Mouse (Mus musculus): ENCODE data around the gene Uchl5. TPM values are rescaled to one million over a fixed set of nuclear protein-coding genes. Genes with fewer than 3 reads are reported as not detected.
A peak's percentile ranks its signal among the peaks of the same experiment; 100 is the strongest.

Uchl5 gene
- polyA plus RNA-seq, 1 experiment from 2014 or later, result 63.0 TPM

DNA sequence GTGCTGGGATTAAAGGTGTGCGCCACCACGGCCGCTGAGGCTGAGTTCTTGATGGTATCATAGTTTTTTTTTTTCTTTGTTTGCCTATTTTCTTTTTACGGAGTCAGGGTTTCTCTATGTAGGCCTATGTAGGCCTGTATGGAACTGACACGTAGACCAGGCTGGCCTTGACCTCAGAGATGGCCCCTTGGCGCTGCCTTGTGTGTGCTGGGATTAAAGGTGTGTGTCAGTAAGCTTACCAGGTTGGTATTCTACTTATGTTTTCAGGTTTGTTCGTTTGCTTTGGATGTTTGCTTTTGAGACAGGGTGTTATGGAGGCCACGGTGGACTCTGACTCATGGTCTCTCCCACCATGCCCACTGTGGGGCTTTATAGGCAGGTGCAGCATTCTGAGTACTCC is 14.9 kb upstream of the Uchl5 start:
- Histone ChIP-seq H3K36me3 (replicated peaks) (peaks cover 54% of the 10 kb centered on the region), H3K4me3 (no peak overlapping the region), H3K9ac (no peak overlapping the region), H3K4me1 (no peaks in the 10 kb centered on the region), H3K27ac (no peak overlapping the region), H3K9me3 (no peaks in the 10 kb centered on the region), H3K27me3 (replicated peaks) (no peaks in the 10 kb centered on the region), H3K4me2 (no peak overlapping the region)
- no peak for ATAC-seq (replicated peaks)
- 94% methylated on average over 8 of the region's 8 CpGs for WGBS

- H3K27me3 ChIP-seq (replicated peaks), result no peaks in the 10 kb centered on the region
- H3K27ac ChIP-seq, result no peak overlapping the region
- no peak overlapping the region for H3K9ac ChIP-seq
- H3K36me3 ChIP-seq (replicated peaks), result peaks cover 43% of the 10 kb centered on the region
- no peak overlapping the region for H3K4me3 ChIP-seq
- no peak overlapping the region for H3K4me2 ChIP-seq
- WGBS, result 64% methylated on average over 1 of the region's 1 CpGs
- no peaks in the 10 kb centered on the region for H3K9me3 ChIP-seq
- H3K4me1 ChIP-seq, result no peaks in the 10 kb centered on the region
- ATAC-seq (replicated peaks), result no peak
Observed at GRCm38 (mm10) chr1:143764443-143764842, 12.6 kb upstream of the Uchl5 start.

DNA sequence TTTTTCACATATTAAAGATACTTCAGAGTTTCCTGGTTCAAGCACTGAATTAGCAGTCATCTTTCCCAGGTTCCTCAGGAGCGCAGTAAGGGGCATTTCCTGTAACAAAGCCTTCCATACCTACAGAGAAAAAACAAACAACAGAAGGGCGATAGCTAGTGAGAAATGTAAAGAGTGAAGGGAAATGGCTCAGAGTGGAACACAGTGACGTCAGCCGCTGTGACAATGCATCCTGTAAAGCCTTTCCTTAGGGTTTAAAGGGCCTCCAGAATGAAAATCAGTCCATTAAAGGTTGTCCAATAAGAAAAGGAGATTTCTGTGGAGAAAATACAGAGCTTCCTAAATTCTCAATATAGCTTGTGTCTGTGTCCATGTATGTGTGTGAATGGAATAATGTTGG is 11.3 kb upstream of the Uchl5 start:
- Histone ChIP-seq H3K27me3 (replicated peaks) (no peaks in the 10 kb centered on the region), H3K9ac (no peak overlapping the region), H3K27ac (no peak overlapping the region), H3K36me3 (replicated peaks) (peaks cover 32% of the 10 kb centered on the region), H3K9me3 (no peaks in the 10 kb centered on the region), H3K4me2 (no peak overlapping the region), H3K4me3 (no peak overlapping the region), H3K4me1 (peaks cover 5% of the 10 kb centered on the region; the same call in 1 of the 2 replicates)
- ATAC-seq (replicated peaks), result no peak
- WGBS, result 88% methylated on average over 4 of the region's 4 CpGs

DNA sequence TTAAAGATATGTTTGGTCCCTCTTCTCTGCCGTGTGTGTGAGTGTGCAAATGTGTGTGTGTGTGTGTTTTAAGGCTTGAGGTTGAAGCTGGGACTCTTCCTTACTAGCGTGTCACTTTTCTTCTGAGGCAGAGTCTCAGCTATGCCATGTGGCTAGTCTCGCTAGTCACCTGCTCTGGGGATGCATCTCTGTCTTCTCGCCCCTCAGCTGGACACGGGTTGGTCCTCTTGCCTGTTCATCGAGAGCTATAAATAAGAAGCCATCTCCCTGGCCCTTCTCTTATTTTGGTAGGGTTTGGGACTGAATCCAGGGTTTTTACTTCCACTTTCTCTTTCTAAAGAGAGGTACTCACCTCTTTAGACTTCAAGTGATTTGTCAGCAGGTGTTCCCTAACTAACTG is 10.8 kb upstream of the Uchl5 start:
- no peak for ATAC-seq (replicated peaks)
- Histone ChIP-seq H3K9ac (no peak overlapping the region), H3K36me3 (replicated peaks) (peaks cover 27% of the 10 kb centered on the region), H3K4me2 (no peak overlapping the region), H3K4me1 (peaks cover 5% of the 10 kb centered on the region; the same call in 1 of the 2 replicates), H3K4me3 (no peak overlapping the region), H3K27ac (no peak overlapping the region), H3K27me3 (replicated peaks) (no peaks in the 10 kb centered on the region), H3K9me3 (no peaks in the 10 kb centered on the region)
- WGBS, result 86% methylated on average over 6 of the region's 6 CpGs

- Histone ChIP-seq H3K27ac (no peak overlapping the region), H3K27me3 (replicated peaks) (no peaks in the 10 kb centered on the region), H3K4me2 (no peak overlapping the region), H3K36me3 (replicated peaks) (peaks cover 11% of the 10 kb centered on the region; the same call in 1 of the 2 replicates), H3K9me3 (no peaks in the 10 kb centered on the region), H3K9ac (no peak overlapping the region), H3K4me1 (peaks cover 26% of the 10 kb centered on the region), H3K4me3 (no peak overlapping the region)
- no peak for ATAC-seq (replicated peaks)
- WGBS, result 50% methylated on average over 20 of the region's 20 CpGs
Observed at GRCm38 (mm10) chr1:143770444-143771109, 6.5 kb upstream of the Uchl5 start.

DNA sequence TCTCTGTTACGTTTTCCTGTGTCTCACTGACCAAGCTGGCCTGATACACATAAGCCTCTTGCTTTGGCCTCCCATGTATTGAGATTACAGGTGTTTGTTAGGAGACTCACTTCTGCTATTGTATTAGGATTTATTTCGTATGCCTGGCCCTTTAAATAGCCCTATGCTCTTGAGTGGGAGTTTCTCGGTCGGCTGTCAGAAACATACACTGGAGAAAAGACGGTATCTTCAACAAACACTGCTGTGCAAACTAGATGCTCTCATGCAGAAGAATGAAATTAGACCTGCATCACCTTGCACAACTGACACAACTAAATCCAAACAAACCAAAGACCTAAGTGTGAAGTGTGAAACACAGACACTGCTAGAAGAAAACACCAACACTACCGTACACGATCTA is 4.0 kb upstream of the Uchl5 start:
- Histone ChIP-seq H3K4me3 (no peak overlapping the region), H3K27me3 (replicated peaks) (no peaks in the 10 kb centered on the region), H3K4me2 (no peak overlapping the region), H3K9me3 (no peaks in the 10 kb centered on the region), H3K9ac (no peak overlapping the region), H3K27ac (no peak overlapping the region), H3K4me1 (peaks cover 34% of the 10 kb centered on the region), H3K36me3 (replicated peaks) (no peaks in the 10 kb centered on the region)
- WGBS, result 81% methylated on average over 7 of the region's 7 CpGs
- no peak for ATAC-seq (replicated peaks)

DNA sequence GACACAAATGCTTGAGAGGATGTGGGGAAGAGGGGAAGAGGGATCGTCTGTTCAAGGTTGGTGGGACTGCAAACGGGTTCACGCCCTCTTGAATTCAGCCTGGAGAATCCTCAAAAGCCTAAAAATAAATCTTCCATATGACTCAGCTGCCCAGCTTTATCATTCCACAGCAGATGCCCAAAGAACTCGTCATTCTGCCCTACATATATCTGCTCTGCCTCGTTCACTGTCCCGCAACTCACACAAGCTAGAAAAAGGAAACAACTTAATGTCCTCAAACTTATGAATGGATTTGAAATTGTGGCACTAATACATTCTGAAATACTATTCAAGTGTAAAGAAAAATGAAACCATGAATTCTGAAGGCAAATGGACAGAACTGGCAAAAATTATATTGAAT is 3.2 kb upstream of the Uchl5 start:
- no peak overlapping the region for H3K4me2 ChIP-seq
- H3K27ac ChIP-seq, result no peak overlapping the region
- 82% methylated on average over 6 of the region's 6 CpGs for WGBS
- H3K9me3 ChIP-seq, result no peaks in the 10 kb centered on the region
- ATAC-seq (replicated peaks), result no peak
- no peak overlapping the region for H3K9ac ChIP-seq
- no peaks in the 10 kb centered on the region for H3K36me3 ChIP-seq (replicated peaks)
- H3K27me3 ChIP-seq (replicated peaks), result no peaks in the 10 kb centered on the region
- H3K4me3 ChIP-seq, result no peak overlapping the region
- peaks cover 42% of the 10 kb centered on the region for H3K4me1 ChIP-seq

GRCm38 (mm10) chr1:143777558-143778218 is 616 bp downstream of the Uchl5 start:
- ATAC-seq (replicated peaks), result peak; percentile 72
- peak overlapping the region; percentile 87 for H3K9ac ChIP-seq
- H3K4me3 ChIP-seq, result peak overlapping the region; percentile 67
- H3K27ac ChIP-seq, result peak overlapping the region; percentile 88
- H3K27me3 ChIP-seq (replicated peaks), result no peaks in the 10 kb centered on the region
- H3K4me2 ChIP-seq, result peak overlapping the region; percentile 88
- H3K9me3 ChIP-seq, result no peaks in the 10 kb centered on the region
- WGBS, result under 1% methylated on average over 39 of the region's 39 CpGs
- H3K36me3 ChIP-seq (replicated peaks), result 0 out of 2 replicates have a peak, but pooled peaks cover 3% of the 10 kb centered on the region
- peaks cover 41% of the 10 kb centered on the region for H3K4me1 ChIP-seq

DNA sequence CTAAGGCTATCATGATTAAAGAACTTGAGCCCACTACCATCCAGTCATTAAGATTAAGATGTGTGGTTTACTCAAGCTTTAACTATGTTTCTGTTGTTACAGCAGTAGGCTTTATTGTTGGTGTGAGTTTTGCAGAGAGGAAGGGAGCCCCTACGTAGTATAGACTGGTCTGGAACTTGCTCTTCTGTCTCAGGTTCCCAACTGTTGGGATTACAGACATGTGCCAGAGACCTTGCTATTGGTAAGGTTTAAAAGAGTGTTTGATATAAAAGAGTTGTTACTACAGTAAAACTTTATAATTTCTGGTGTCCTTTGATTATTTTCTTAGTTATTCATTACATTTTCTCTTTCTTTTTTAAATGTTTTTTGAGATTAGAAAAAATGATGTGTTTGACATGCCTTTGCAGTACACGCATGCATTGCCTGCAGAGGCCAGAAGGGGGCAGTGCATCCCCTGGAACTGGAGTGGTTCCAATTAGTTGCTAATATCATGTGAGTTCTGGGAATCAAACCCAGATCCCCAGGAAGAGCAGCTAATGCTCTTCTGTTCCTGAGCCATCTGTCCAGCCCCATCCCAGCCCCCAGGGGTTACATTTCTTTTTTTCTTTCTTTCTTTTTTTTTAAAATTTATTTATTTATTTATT is 11.6 kb downstream of the Uchl5 start:
- Histone ChIP-seq H3K9me3 (no peaks in the 10 kb centered on the region), H3K27me3 (replicated peaks) (no peaks in the 10 kb centered on the region)
- 70% methylated on average over 2 of the region's 2 CpGs for WGBS

GRCm38 (mm10) chr1:143803537-143803936 is 26.5 kb downstream of the Uchl5 start:
- Histone ChIP-seq H3K27ac (no peak overlapping the region), H3K27me3 (replicated peaks) (no peaks in the 10 kb centered on the region), H3K4me3 (no peak overlapping the region), H3K4me1 (no peaks in the 10 kb centered on the region), H3K9ac (no peak overlapping the region), H3K36me3 (replicated peaks) (no peaks in the 10 kb centered on the region), H3K4me2 (no peak overlapping the region), H3K9me3 (no peaks in the 10 kb centered on the region)
- ATAC-seq (replicated peaks), result peak; percentile 87
- 40% methylated on average over 4 of the region's 4 CpGs for WGBS

More for the DNA sequence above, 11.6 kb downstream of the Uchl5 start:
- Histone ChIP-seq H3K36me3 (replicated peaks) (no peaks in the 10 kb centered on the region), H3K27ac (no peak overlapping the region), H3K9ac (no peak overlapping the region), H3K4me3 (no peak overlapping the region), H3K4me2 (no peak overlapping the region), H3K4me1 (no peaks in the 10 kb centered on the region)
- no peak for ATAC-seq (replicated peaks)

GRCm38 (mm10) chr1:143809062-143809461 is 32.0 kb downstream of the Uchl5 start:
- Histone ChIP-seq H3K27me3 (replicated peaks) (no peaks in the 10 kb centered on the region), H3K4me2 (no peak overlapping the region), H3K9ac (no peak overlapping the region), H3K4me1 (no peaks in the 10 kb centered on the region), H3K27ac (no peak overlapping the region), H3K9me3 (no peaks in the 10 kb centered on the region), H3K4me3 (no peak overlapping the region), H3K36me3 (replicated peaks) (no peaks in the 10 kb centered on the region)
- no peak for ATAC-seq (replicated peaks)
- WGBS, result 89% methylated on average over 6 of the region's 6 CpGs

DNA sequence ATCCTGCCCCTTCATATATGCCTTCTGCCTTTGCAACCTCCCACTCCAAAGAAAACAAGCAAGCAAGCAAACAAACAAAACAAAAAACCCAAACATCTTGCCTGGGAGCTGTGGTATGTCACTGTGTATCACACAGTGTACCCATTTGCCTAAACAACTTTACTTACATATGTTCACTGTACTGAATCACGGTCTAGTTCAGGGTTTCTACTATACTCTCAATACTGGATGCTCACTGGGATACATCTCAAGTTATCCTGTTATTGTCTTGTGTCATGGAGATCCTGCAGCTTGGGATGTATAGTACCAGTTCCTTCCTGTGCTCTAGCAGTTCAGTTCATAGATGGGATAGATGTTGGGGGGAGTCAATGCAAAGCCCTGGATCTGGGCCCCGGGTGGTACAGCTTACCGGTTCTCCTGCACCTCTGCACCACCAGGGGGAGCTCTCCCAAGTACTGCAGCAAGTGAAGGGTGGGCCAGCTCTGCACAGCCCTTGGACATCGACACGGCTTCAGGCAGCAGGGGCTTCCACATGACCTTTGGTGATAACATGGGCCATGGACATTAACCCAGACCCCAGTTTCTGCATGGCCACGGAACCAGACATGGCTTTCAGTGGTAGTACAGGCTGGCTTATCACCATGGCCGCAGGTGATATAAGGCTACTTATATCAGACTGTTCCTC is 36.7 kb downstream of the Uchl5 start:
- Histone ChIP-seq H3K4me1 (no peaks in the 10 kb centered on the region), H3K9me3 (no peaks in the 10 kb centered on the region), H3K27ac (no peak overlapping the region), H3K9ac (no peak overlapping the region), H3K27me3 (replicated peaks) (no peaks in the 10 kb centered on the region), H3K4me3 (no peak overlapping the region), H3K4me2 (no peak overlapping the region), H3K36me3 (replicated peaks) (no peaks in the 10 kb centered on the region)
- ATAC-seq (replicated peaks), result peak; percentile 85; the same call in 1 of the 2 replicates
- 42% methylated on average over 7 of the region's 7 CpGs for WGBS

All from midbrain, embryonic 15.5 days (tissue).